Mouse (Mus musculus) forebrain, embryonic 10.5 days (tissue): Measurements from ENCODE around the gene Ermap. TPM values are rescaled to one million over a fixed set of nuclear protein-coding genes. Genes with fewer than 3 reads are reported as not detected.

Source experiments
- DNase-seq: peaks from one replicate; pipeline ENCODE4 v3.0.0-alpha.2; 2017; ENCODE audit warnings: low spot score; ENCODE audit errors: extremely low spot score
- H3K27ac ChIP-seq: fragments of 300-500 bp; sonication (generic); 2 replicates; pipeline ENCODE4 v1.5.1; 2016; ENCODE audit warnings: mild to moderate bottlenecking
- H3K27me3 ChIP-seq: fragments of 300-500 bp; sonication (generic); 2 replicates; pipeline ENCODE4 v1.6.1; 2016; ENCODE audit warnings: mild to moderate bottlenecking; ENCODE audit not compliant: poor library complexity, severe bottlenecking
- H3K36me3 ChIP-seq: fragments of 300-500 bp; sonication (generic); replicated peaks from 2 replicates; pipeline ENCODE4 v1.6.1; 2016; ENCODE audit warnings: mild to moderate bottlenecking, moderate library complexity
- H3K4me1 ChIP-seq: fragments of 300-500 bp; sonication (generic); 2 replicates; pipeline ENCODE4 v1.6.1; 2016
- H3K4me3 ChIP-seq: fragments of 300-500 bp; sonication (generic); 2 replicates; pipeline ENCODE4 v1.5.1; 2016; ENCODE audit warnings: mild to moderate bottlenecking, moderate library complexity
- H3K9me3 ChIP-seq: fragments of 300-500 bp; sonication (generic); 2 replicates; pipeline ENCODE4 v1.6.1; 2016; ENCODE audit warnings: mild to moderate bottlenecking, moderate library complexity
- WGBS: fragments of 180-500 bp; shearing (Covaris S2); methylation state at CpG from one replicate; pipeline ENCODE4 v1.1.7; 2016; 5-methylcytosine and 5-hydroxymethylcytosine counted together
- polyA plus RNA-seq: library from polyadenylated mRNA; unstranded; fragments of >200 nt; fragmentation: Nextera tagmentation; extraction: Ambion mirVana; gene quantifications from 2 replicates; pipeline ENCODE4 v1.2.1, GENCODE M21; 2016

Gene Ermap
- polyA plus RNA-seq, 1 experiment from 2014 or later, result 12.3 TPM

DNA sequence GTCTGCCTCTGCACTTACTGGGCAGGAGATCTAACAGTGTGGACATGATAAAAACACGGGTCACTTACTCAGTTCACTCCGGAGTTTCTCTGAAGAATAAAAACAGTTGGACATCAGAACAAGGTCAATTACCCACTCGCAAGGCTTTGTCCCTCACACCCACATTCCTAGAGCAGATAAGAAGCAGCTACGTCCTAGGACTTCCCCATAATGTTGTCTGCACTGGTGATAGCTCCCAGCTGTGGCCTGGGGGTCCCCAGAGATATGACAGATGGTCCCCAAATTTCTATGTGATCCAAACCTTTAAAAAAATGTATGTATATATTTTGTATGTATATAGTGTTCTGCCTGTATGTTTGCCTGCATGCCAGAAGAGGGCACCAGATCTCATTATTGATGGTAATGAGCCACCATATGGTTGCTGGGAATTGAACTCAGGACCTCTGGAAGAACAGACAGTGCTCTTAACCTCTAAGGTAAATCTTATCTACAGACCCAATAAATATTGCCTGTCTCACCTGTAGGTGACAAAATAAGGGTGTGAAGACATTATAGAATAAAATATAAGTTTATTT is 9.6 kb downstream of the Ermap start:
- H3K4me3 ChIP-seq, result no peak overlapping the region
- no peaks in the 10 kb centered on the region for H3K27me3 ChIP-seq
- 62% methylated on average over 4 of the region's 4 CpGs for WGBS
- no peaks in the 10 kb centered on the region for H3K36me3 ChIP-seq
- H3K27ac ChIP-seq, result no peak overlapping the region
- DNase-seq, result no peak
- H3K4me1 ChIP-seq, result no peaks in the 10 kb centered on the region
- no peaks in the 10 kb centered on the region for H3K9me3 ChIP-seq

DNA sequence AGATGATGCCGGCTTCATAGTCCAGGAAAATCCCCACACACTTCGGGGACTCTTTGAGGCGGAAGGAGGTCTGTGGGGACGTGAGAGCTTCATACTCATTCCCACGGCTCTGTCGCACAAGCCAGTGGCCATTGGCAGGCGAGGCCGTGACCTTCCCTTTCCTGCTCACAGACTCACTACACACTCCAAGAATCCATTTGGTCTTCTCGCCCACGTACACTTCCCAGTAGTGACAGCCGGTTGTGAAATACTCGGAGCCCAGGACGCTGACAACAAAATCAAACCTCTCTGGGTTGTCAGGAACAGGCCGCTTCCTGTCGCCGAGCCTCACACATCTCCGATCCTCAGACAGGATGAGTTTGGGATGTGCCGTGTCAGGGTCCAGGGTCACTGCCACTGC is 11.5 kb downstream of the Ermap start:
- no peaks in the 10 kb centered on the region for H3K9me3 ChIP-seq
- peaks cover 6% of the 10 kb centered on the region for H3K4me1 ChIP-seq
- no peaks in the 10 kb centered on the region for H3K36me3 ChIP-seq
- 77% methylated on average over 18 of the region's 18 CpGs for WGBS
- H3K27me3 ChIP-seq, result no peaks in the 10 kb centered on the region
- H3K4me3 ChIP-seq, result no peak overlapping the region
- no peak for DNase-seq
- no peak overlapping the region for H3K27ac ChIP-seq

DNA sequence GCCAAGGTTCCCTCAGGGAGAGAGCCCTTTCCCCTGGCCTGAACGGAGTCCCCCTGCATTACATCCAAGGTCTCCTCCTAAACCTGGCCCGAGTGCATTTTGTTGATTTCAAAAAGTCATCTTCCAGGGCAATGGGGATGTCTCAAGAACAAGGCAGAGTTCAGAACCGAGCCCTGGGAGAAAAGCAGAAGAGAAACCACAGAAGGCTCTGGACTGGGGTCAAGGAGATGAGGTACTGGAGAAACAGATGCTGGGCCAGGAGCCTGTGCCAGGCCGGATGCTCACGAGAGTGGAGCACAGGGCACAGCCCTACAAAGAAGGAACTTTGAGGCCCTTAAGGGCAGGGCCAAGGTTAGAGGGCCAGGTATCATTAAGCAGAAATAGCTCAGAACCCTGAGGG is 12.1 kb downstream of the Ermap start:
- H3K27ac ChIP-seq, result no peak overlapping the region
- H3K9me3 ChIP-seq, result no peaks in the 10 kb centered on the region
- no peaks in the 10 kb centered on the region for H3K27me3 ChIP-seq
- H3K4me3 ChIP-seq, result no peak overlapping the region
- no peak for DNase-seq
- peaks cover 13% of the 10 kb centered on the region for H3K4me1 ChIP-seq
- WGBS, result 79% methylated on average over 5 of the region's 5 CpGs
- no peaks in the 10 kb centered on the region for H3K36me3 ChIP-seq

DNA sequence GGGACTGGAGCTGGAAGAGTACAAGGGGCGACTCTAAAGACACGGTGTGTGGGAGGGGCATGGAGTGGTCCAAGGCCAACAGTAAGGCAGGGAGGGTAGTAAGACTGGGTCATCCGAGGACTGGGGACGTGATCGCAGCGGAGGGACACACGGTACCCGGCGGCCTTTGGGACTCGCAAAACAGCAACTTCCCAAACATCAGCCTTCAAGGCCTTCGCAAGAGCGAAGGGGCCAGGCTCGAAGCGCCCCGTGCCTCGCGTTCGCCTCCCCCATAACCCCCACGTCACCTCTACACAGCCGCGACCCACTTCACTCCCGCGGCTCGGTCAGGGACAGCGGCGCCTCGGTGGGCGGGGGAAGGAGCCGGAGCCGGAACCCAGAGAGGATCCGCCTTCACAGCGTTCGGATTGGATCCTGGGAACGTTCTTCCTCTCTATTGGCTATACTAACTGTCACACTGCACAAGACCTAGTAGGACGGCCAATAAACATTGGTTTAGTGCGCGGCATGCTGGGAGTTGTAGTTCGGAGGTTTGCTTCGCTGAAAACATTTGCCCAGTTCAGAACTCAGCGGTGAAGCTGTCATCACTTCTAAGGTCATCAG is 15.9 kb downstream of the Ermap start, which contains the start of gene Zfp691:
Gene Zfp691, minus strand, starts transcription at position 345 of the 603 bp plus-strand sequence.
- Histone ChIP-seq H3K4me3 (peak within 1 kb of the TSS; percentile 84), H3K4me1 (peaks cover 24% of the 10 kb centered on the region), H3K36me3 (peaks cover 25% of the 10 kb centered on the region), H3K27me3 (no peaks in the 10 kb centered on the region), H3K27ac (peak within 1 kb of the TSS; percentile 92), H3K9me3 (no peaks in the 10 kb centered on the region)
- under 1% methylated on average over 40 of the region's 40 CpGs for WGBS
- peak; percentile 91 for DNase-seq

DNA sequence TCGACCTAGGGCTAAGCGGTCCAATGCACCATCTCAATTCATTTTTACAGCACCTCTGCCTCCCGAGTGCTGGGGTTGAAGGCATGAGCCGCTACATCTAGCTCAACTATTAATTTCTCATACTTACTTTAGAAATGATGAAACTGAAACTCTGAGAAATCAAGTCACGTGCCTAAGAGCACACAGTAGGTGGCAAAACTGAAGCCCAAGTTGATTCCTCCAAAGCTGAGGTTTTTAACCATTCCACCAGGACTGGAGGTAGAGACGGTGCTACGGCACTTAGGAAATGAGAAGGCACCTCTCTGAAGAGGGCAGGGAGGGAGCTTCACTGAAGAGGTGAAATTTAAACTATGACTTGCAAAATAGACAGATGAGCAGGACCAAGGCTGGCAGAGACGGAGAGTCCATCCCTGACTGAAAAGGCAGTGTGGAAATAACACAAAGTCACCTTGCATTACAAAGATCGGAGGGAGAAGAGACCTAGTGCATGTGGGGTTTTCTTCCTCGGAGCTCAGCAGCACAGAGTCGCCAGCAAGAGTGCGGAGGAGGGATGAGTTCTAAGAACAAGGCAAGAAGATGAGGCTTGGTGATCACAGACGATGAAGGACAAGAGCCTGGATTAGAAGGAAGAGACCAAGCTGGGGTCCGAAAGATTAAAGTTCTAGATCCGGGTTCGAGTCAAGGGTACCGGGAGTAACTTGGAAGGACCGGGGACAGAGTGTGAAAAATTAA is 16.7 kb downstream of the Ermap start:
- peaks cover 34% of the 10 kb centered on the region for H3K36me3 ChIP-seq
- H3K4me3 ChIP-seq, result peak overlapping the region; percentile 84
- no peaks in the 10 kb centered on the region for H3K9me3 ChIP-seq
- peak overlapping the region; percentile 92 for H3K27ac ChIP-seq
- no peak for DNase-seq
- 51% methylated on average over 18 of the region's 18 CpGs for WGBS
- H3K27me3 ChIP-seq, result no peaks in the 10 kb centered on the region
- peaks cover 24% of the 10 kb centered on the region for H3K4me1 ChIP-seq

DNA sequence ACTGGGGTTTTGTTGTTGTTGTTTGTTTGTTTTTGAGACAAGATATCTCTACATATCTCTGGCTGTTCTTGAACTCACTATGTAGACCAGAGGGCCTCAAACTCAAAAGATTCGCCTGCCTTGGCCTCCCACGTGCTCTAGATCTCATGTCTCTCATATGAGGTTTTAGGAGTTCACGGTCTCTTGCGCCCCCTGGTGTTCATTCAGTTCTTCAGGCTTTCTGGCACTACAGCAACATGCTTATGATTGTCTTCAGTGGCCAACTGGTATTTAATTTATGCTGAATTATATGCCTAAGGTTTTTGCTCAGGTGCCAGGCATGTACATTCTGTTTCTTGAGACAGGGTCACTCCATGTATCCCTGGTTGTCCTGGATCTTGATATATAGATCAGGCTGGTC is 22.1 kb downstream of the Ermap start:
- DNase-seq, result peak; percentile 82
- no peak overlapping the region for H3K27ac ChIP-seq
- H3K9me3 ChIP-seq, result no peaks in the 10 kb centered on the region
- H3K4me1 ChIP-seq, result peaks cover 11% of the 10 kb centered on the region
- H3K27me3 ChIP-seq, result no peaks in the 10 kb centered on the region
- H3K36me3 ChIP-seq, result peaks cover 37% of the 10 kb centered on the region
- H3K4me3 ChIP-seq, result no peak overlapping the region
- WGBS, result 11% methylated on average over 4 of the region's 4 CpGs

DNA sequence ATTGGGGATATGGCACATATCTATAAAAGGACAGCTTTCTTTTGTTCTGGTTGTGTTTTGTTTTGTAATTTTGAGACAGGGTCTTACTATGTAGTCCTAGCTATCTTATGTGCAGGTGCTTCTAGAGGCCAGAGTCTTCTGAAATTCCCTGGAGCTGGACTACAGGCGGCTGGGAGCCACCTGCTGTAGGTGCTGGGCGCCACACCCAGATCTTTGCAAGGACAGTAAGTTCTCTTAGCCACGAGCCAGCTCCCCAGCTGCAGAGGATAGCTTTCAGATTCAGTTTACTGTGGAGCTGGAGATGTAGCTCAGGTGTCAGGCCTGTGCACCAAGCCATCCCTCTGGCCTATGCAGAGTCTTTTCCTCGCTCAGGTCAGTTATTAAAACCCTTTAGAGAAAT is 22.7 kb downstream of the Ermap start:
- Histone ChIP-seq H3K4me1 (peaks cover 8% of the 10 kb centered on the region), H3K27ac (no peak overlapping the region), H3K9me3 (no peaks in the 10 kb centered on the region), H3K27me3 (no peaks in the 10 kb centered on the region), H3K36me3 (peaks cover 37% of the 10 kb centered on the region), H3K4me3 (no peak overlapping the region)
- WGBS, result 86% methylated on average over 4 of the region's 4 CpGs
- no peak for DNase-seq

DNA sequence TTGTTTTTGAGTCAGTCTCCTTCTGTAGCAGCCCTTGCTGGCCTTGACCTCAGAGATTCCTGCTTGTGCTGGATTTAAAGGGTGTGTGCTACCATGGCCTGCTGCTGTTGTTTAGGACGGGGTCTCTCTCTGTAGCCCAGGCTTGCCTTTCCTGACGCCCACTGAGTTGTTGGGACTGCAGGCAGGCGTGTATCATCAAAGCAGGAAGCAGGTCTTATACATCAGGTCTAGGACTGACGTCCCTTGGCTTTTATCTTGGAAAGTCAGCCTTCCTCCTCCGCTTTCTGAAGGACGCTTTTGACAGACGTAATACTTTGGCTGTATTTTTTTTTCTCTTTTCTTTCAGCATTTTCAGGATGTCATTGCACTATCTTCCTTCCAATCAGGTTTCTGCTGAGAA is 23.9 kb downstream of the Ermap start:
- DNase-seq, result no peak
- WGBS, result 82% methylated on average over 7 of the region's 7 CpGs
- Histone ChIP-seq H3K36me3 (peaks cover 31% of the 10 kb centered on the region), H3K9me3 (no peaks in the 10 kb centered on the region), H3K4me1 (peaks cover 8% of the 10 kb centered on the region), H3K4me3 (no peak overlapping the region), H3K27me3 (no peaks in the 10 kb centered on the region), H3K27ac (no peak overlapping the region)

DNA sequence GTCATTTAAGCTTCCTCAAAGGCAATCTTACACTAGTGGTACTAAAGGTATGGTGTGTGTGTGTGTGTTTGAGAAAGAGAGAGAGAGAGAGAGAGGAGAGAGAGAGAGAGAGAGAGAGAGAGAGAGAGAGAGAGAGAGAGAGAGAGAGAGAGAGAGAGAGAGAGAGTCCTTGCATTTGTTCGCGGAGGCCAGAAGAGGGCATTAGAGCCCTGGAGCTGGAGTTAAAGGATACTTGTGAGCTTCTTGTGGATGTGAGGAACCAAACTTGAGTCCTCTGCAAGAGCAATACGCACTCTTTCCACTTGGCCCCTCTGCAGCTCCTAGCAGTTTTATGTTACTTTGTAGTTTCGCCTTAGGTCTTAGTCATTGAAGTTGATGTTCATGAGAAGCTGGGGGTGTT is 26.8 kb downstream of the Ermap start:
- Histone ChIP-seq H3K4me1 (no peaks in the 10 kb centered on the region), H3K36me3 (peaks cover 2% of the 10 kb centered on the region), H3K4me3 (no peak overlapping the region)

DNA sequence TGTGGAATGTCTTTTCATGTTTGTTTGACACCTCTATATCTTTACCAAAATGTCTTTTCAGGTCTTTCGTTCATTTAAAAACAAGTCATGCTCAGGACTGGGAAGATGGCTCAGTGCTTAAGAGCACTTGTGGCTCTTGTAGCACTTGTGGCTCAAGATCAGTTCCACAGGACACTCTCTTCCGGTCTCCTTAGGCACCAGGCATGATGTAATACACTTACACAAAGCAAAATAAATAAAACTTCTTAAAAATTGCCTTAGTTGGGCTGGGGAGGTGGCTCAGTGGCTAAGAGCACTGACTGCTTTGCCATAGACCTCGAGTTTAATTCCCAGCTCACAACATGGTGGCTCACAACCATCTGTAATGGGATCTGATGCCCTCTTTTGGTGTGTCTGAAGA is 28.5 kb downstream of the Ermap start:
- H3K4me3 ChIP-seq, result no peak overlapping the region
- no peaks in the 10 kb centered on the region for H3K9me3 ChIP-seq
- H3K4me1 ChIP-seq, result no peaks in the 10 kb centered on the region
- H3K27ac ChIP-seq, result no peak overlapping the region
- H3K27me3 ChIP-seq, result no peaks in the 10 kb centered on the region
- no peak for DNase-seq
- H3K36me3 ChIP-seq, result no peaks in the 10 kb centered on the region
- WGBS, result 83% methylated on average over 3 of the region's 3 CpGs

More for the DNA sequence above, 26.8 kb downstream of the Ermap start:
- H3K27me3 ChIP-seq, result no peaks in the 10 kb centered on the region
- no peak for DNase-seq
- no peak overlapping the region for H3K27ac ChIP-seq
- WGBS, result 69% methylated on average over 4 of the region's 4 CpGs
- no peaks in the 10 kb centered on the region for H3K9me3 ChIP-seq

DNA sequence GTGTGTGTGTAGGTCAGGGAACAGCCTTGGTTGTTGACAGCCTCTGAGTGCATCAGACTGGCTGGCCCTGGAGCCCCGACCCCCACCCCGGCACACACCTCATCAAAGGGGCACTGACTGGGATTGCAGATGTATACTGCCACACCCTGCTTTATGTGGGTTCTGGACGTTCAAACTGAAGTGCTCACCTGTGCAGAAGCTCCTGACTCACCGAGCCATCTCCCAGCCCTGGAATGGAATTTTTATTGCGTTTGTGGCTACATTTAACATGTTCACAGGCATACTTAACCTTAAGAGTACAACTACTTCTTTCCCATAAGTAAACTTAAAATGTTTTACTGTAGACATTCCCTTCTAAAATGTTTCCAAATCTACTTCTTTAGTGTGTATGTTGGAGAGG is 31.9 kb downstream of the Ermap start:
- Histone ChIP-seq H3K4me3 (no peak overlapping the region), H3K27ac (no peak overlapping the region), H3K36me3 (no peaks in the 10 kb centered on the region), H3K4me1 (no peaks in the 10 kb centered on the region), H3K9me3 (no peaks in the 10 kb centered on the region), H3K27me3 (no peaks in the 10 kb centered on the region)
- WGBS, result 85% methylated on average over 5 of the region's 5 CpGs
- DNase-seq, result no peak

DNA sequence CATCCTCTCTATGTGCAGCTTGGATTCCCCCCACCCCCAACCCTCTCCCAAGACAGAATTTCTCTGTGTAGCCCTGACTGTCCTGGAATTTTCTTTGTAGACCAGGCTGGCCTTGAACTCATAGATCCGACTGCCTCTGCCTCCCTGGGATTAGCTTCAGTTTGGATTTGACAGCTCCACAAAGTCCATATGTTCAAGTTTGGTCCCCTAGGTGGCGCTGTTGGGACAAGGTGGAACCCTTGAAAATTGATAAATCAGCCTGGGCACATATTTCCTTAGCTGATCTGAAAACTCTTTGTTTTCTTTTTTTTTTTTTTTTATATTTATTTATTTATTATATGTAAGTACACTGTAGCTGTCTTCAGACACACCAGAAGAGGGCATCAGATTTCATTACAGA is 32.6 kb downstream of the Ermap start:
- Histone ChIP-seq H3K27ac (no peak overlapping the region), H3K27me3 (no peaks in the 10 kb centered on the region), H3K4me1 (no peaks in the 10 kb centered on the region), H3K4me3 (no peak overlapping the region), H3K9me3 (no peaks in the 10 kb centered on the region), H3K36me3 (no peaks in the 10 kb centered on the region)
- peak; percentile 38 for DNase-seq
- 35% methylated on average over 2 of the region's 2 CpGs for WGBS

DNA sequence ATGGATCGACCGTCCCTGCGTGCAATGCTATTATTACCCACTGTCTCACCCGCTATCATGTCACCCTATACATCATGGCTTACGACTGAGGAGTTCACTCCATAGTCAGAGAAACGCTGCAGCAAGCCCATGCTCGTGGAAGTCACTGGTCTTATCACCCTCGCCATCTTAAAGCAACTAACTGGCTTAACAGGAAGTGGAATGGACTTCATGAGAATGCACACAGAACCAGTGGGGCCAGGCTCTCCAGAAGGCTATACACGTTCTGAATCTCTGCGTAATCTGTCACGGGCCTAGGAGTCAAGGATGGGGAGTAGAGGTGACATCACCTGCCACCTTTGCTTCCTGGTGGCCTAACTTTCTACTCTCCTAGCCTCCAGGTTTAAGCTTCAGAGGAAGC is 41.1 kb downstream of the Ermap start:
- H3K4me1 ChIP-seq, result peaks cover 9% of the 10 kb centered on the region
- no peak overlapping the region for H3K27ac ChIP-seq
- no peaks in the 10 kb centered on the region for H3K36me3 ChIP-seq
- H3K9me3 ChIP-seq, result no peaks in the 10 kb centered on the region
- no peak for DNase-seq
- 0 out of 2 replicates have a peak, but pooled peaks cover 4% of the 10 kb centered on the region for H3K27me3 ChIP-seq
- WGBS, result 91% methylated on average over 11 of the region's 11 CpGs
- no peak overlapping the region for H3K4me3 ChIP-seq
